Mouse (Mus musculus) E14TG2a.4 (cell line): ENCODE results near the gene Galnt18.

Experiments used
- CTCF ChIP-seq: conservative IDR thresholded peaks from 2 replicates; pipeline ENCODE4 v1.5.1; 2014; ENCODE audit warnings: low read length
- POU5F1 ChIP-seq: IDR thresholded peaks from 2 replicates; pipeline ENCODE4 v1.6.1; 2014; ENCODE audit warnings: low read length, borderline replicate concordance

GRCm38 (mm10) chr7:111813093-111813492 is 33.3 kb upstream of the Galnt18 start:
- TF ChIP-seq CTCF, result no peak
- no peak for TF ChIP-seq POU5F1
